Mouse (Mus musculus) CH12.LX (cell line): ENCODE results near the gene Gm17364.

Source experiments
- CTCF ChIP-seq, 2 experiments: IDR thresholded peaks in 1 of 2; conservative IDR thresholded peaks in 1 of 2; 2 replicates each; pipeline ENCODE4 v1.5.1; 2011 to 2012; ENCODE audit warnings: low read depth in 2 of 2, low read length in 2 of 2, improper control_type of control experiment in 1 of 2, inconsistent platforms in 1 of 2, mild to moderate bottlenecking in 1 of 2, moderate library complexity in 1 of 2
- NRF1 ChIP-seq: IDR thresholded peaks from 2 replicates; pipeline ENCODE4 v1.6.1; 2014; ENCODE audit warnings: low read depth, mild to moderate bottlenecking, inconsistent platforms, low read length, improper control_type of control experiment, moderate library complexity

- TF ChIP-seq NRF1 (no peak), CTCF (conservative IDR thresholded peaks at IDR 0.05 in 1 of 2, IDR thresholded peaks at IDR 0.05 in 1 of 2; ENCODE audit: low read depth in 2 of 2, low read length in 2 of 2) (no peak)
Measured at GRCm38 (mm10) chr13:41230256-41230655, 43.5 kb downstream of the Gm17364 start.
